Mouse (Mus musculus) ovary, adult 18-20 months (tissue): Measurements from ENCODE around the gene Gm20422.
A peak's percentile ranks its signal among the peaks of the same experiment; 100 is the strongest.
"Not testable (repeated sequence)": the region's sequence is repeated elsewhere in the genome, so short reads cannot be mapped to it uniquely, and the experiment has no call there.

Experiments used
- DNase-seq: peaks from one replicate; pipeline ENCODE4 v3.0.0; 2022; ENCODE audit warnings: low spot score, mixed read lengths

Gene Gm20422

DNA sequence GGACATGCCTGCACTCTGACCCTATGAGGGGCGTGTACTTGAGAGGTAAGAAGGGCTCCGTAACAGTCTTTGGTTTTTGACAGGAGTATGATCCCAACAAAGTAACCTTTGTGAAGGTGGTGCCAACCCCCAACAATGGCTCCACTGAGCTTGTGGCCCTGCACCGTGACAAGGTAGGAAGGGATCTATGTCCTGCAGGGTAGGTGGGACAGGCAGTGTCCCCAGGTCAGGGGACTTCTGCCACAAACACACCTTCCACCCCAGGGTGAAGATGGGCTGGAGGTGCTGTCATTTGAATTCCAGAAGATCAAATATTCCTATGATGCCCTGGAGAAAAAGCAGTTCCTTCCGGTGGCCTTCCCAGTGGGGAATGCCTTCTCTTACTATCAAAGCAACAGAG lies 19.0 kb upstream of the Gm20422 start:
- peak; percentile 0 for DNase-seq

DNA sequence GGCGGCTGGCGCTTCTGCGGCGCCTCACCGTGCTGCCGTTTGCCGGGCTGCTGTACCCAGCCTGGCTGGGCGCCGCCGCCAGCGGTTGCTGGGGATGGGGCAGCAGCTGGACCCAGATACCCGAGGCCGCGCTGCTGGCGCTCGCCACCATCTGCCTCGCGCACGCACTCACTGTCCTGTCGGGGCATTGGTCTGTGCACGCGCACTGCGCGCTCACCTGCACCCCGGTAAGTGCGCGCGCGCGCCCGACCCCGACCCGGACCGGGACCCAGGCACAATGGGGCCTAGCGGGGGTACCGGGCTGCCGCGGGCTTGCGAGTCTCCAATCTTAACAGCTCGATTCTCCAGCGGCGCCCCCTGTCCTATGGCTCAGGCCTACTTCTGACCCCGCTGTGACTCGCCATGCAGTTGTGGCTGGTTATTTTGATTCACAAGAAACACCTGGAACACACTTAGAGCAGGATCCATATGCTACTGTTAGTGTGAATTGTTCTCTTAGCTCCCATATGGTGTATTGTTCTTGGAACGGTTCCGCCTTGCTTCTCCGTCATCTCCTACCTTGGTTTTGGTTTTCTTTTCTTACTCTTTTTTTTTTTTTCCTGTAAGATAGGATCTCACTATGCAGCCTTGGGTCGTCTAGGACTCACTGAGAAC lies 16.9 kb upstream of the Gm20422 start:
- no peak for DNase-seq

DNA sequence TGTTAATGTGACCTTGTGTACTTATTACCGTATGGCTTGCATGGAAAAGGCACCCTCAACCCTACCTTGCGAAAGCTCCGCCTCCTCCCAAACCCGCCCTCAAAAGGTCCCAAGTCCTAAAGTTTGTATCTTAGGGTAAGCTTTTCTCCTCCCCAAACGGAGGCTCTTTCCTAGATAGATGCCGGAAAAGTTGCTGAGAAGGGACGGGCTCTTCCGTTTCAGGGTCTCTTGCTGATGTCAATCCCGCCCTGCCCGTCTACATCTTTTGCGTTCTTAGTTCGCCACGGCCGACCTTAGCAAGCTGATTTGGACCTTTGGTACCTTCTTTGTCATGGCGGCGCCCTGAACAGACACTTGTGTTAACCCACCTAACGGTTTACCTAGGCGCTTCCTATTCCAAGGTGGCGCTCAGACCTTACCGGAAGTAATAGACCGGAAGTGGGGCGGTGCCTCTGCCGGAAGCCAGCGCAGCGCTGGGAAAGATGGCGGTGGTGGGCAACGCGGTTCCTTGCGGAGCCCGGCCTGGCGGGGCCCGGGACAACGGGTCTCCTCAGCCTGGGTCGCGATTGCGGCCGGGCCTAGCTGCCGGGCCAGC lies 16.2 kb upstream of the Gm20422 start, which contains the start of the genes Atp13a1 and Zfp866:
TSS of gene Atp13a1 (plus strand) at position 391 of the 595 bp plus-strand sequence.
TSS of gene Zfp866 (minus strand) at position 406 of the 595 bp plus-strand sequence.
- DNase-seq: peak; percentile 72

DNA sequence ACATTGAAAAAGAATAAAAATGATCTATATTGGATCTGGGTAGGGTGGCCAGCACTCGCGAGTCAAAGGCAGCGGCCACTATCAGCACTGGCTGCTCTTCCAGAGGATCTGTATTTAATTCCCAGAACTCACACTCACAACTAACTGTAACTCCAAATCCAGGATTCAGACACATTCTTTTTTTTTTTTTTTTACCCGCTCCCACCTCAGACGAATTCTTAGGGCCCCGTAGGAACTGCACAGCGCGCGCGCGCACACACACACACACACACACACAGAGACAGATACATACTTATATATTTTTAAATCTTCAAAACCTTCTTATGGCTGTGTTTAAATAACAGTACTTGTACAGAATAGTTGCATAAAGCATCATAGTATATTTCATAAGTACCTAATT lies 15.7 kb upstream of the Gm20422 start:
- DNase-seq: peak; percentile 0

DNA sequence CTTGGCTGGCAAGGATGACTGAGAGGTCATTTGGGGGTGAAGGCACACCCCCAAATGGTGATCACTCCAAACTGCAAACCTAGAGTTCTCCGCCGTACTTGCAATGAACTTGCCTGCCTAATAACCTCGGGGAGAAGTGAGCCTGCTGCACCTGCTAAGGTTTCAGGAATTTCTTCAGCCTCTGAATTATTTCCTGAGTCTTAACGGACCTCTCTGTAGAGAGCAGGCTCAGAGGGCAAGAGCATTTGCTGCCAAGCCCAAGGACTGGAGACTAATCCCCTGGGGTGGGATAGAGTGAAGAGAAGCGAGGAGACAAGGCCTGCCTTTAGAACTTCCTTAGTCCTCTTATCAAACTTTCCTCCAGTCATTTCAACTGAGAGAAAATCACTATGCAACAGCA lies 15.0 kb upstream of the Gm20422 start:
- DNase-seq: peak; percentile 0

DNA sequence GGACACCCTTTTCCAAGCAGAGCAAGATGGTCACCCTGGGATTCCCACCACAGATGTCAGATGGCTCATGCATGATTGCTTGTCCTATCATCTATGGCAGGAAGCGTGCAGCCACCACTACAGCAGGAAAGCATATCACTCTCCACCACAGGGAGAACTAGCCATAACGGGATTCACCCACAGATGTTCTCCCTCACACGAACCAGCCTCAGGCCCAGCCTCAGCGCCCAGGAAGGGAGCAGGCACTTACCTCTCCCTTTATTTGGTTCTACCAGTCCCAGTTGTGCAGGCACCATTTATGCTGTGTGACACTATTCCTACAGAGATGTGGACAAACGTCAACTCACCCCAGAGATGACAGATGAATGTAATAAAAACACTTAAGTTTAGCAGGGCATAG lies 14.4 kb upstream of the Gm20422 start:
- no peak for DNase-seq

DNA sequence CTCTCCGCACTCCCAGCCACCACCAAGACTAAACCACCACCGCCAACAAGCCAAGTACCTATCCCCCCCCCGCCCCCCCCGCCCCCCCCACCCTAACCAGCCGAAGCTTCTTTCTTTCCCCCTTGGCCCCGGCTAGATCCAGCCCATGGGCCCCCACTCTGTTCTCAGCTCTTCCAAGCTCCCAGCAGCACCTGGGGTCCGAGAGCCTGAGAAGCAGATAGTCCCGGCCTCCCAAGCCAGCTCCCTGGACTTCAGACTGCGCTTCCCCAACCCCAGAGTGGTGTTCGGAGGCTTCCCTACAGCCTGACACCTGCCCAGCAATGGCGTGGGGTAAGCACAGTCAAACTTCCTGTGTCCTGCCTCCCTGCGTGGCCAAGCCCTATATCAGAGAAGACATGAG lies 2.4 kb upstream of the Gm20422 start:
- DNase-seq: no peak

DNA sequence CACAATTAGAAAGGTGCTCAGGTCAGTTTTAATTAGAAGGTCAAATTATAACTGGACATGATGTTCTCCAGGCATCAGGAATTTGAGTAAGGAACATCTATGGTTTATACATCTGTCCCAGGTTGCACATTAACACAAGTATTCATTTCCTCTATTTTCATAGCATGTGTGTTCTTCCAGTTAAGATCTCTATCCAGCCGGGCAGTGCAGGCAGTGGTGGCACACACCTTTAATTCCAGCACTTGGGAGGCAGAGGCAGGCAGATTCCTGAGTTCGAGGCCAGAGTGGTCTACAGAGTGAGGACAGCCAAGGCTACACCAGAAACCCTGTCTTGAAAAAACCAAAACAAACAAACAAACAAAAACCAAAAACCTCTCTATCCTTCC lies 456 bp upstream of the Gm20422 start:
- DNase-seq: no peak

DNA sequence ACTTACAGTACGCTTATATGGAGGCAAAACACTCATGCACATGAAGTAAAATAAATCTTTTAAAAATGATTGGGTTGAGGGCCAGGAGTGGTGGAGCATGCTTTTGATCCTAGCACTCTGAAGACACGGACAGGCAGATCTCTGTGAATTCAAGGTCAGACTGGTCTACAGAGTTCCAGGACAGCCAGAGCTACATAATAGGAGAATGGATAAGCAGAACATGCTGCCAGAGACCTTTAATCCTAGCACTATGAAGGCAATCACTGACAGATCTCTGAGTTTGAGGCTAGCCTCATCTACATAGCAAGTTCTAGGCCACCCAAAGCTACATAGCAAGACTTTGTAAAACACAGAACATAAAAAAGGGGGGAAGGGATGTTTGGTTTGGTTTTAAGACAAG lies 2.6 kb downstream of the Gm20422 start:
- no peak for DNase-seq

DNA sequence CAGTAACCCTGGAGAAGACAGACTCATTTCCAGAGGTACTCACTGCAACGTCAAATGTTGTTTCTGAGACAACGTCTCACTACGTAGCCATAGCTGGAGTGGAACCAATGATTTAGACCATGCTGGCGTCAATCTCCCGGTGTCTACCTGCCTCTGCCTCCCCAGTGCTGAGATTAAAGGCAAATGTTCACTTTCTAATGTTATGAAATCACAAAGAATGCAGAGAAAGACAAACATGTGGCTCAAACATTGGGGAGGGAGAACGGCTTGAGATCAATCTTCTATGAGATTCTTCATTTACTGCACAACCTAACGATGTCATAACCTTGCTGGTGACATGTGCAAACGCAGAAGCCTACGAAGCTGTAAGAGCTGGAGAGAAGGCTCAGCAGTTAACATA lies 3.5 kb downstream of the Gm20422 start:
- DNase-seq: no peak

DNA sequence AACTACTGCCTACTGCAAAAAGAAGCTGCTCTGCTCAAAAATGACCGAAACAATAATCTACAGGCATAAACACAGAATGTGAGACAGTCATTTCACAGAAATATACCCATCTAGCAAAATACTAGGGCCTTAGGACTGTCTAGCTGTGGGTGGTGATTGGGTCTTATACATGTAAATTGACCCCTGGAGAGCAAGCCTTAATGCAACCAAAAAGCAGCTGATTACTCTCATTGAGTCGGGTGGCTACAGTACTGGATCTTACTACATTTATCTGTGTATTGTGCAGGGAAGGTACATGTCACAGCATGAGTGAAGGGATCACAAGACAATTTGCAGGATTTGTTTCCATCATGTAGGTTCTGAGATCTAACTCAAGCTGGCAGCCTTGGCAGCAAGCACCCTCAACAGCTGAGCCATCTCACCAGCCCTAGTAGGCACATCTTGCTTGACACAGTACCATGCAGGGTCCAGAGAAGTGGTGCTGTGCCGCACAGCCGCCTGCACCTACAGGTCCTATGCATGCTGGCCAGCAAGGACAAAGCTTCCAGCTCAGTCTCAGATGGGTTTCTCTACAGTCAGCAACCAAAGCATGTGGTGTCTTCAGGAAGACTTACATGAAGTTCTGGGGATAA lies 12.8 kb downstream of the Gm20422 start:
- DNase-seq: no peak

DNA sequence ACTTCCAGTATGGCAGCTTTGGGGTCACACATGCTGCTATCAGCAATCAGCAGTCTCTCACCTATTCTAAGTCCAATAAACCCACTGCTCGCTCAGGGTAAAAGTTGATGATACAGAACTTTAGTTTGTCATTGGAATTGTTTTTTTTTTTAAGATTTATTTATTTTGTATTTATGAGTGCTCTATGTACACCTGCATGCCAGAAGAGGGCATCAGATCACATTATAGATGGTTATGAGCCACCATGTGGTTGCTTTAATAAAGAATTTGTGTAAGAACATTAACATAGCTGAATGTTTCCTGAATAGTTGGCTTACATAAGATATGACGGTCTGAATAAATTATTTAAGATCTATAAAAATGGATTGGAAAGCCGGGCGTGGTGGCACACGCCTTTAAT lies 16.4 kb downstream of the Gm20422 start:
- no peak for DNase-seq

DNA sequence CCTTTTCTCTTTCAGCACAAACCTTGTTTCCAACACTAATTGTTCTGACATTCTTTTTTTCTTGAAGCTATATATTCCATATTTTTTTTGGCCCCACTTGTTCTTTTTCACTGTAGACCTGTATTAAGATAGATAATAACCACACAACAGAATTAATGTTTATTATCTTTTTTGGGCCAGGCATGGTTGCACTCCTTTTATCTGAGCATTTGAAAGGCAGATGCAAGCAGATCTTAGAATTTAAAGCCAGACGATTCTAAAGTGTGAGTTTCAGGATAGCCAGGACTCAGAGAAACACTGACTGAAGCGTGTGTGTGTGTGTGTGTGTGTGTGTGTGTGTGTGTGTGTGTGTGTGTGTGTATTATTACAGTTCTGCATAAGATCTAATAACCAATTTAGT lies 22.2 kb downstream of the Gm20422 start:
- no peak for DNase-seq

DNA sequence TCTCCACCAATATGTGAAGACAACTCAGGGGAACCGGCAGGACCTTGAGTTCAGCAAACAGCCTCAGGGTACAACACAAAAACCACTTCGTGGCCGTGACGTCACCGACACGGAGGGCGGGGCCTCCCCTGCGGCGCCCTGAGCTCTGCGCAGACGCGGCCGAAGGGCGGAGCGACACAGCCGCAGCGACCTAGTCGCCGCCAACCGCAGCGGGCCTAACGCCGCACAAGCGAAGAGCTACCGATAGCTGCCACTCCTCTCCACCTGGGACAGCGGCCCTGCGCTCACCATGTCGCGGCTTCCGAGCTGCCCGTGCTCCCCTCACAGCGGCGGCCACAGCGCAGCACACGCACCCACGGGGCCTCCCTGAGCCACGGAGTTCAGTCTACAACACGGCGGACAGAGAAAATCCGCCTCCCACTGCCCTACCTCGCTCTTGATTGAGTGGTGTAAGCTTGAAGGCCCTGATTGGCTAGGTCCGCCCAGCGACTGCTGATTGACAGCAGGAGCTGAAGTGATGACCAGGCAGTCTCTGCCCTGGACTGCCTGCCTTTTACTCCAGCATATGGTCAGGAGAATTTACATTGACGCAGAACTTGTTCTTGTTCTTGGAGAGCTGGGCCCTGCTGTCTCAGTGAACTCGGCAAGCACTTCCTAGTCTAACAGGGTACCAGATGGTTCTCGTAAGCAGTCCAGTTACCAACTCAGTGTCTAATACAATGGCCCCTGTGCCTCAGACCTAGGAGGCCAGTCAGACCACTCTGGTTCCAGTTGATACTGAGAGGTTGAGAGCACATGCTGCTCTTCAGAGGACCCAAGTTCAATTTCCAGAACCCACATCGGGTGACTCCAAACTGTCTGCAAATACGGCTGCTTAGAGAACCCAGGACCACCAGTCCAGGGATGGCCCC lies 24.9 kb downstream of the Gm20422 start, which contains the start of gene Zfp963:
TSS of gene Zfp963 (minus strand) at position 427 of the 911 bp plus-strand sequence.
- peak; percentile 91 for DNase-seq

DNA sequence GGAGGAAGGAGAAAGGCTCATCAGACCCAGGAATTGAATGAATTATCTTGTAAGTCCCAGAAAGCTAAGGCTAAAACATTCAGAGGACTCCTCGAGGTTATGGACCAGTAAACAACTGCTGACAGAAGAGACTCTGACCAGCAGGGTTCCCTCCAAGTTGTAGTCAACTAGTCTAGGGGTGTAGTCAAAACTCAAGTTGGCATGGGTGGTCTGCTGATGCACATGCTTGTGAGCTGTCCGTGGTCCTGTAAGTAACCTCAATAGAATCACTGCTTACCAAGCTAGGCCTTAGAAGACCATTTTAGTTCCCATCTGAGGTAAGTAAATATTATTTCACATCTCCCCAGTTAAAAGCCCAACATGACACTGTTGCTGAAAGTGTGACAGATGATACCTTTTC lies 33.5 kb downstream of the Gm20422 start:
- no peak for DNase-seq

DNA sequence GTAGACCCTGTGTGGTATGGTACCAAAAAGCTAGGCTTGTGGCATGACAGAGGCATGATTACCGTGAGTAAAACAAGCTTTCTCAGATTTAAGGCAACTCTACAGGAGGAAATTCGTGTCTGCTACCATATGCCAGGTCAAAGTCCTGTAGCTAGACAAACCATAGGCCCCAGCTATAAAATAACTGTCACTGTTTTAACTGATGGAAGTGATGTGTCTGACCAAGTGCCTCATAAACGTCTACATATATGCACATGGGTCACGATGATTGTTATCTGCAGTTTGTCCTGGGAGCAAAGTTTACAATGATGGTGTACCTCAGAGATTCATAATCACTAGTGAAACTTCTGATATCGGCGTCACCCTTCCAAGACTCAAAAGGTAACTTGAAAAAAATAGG lies 33.9 kb downstream of the Gm20422 start:
- no peak for DNase-seq

DNA sequence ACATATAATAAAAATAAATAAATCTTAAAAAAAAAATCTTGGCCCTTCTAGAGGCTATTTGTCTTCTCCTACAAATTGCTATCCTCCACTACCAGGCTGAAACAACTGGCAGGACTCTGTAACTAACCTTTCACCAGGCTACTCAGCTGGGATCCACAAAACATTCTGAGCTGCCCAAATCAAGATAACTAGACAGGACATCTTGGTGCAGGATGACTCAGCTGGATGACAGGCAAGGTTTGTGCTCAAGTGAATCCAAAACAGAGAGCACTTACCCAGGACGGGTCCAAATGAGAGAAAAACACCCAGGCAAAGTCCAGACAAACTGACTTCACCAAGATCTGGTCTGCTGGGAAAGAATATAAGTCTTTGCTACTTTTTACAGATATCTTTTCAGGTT lies 39.2 kb downstream of the Gm20422 start:
- DNase-seq: no peak

DNA sequence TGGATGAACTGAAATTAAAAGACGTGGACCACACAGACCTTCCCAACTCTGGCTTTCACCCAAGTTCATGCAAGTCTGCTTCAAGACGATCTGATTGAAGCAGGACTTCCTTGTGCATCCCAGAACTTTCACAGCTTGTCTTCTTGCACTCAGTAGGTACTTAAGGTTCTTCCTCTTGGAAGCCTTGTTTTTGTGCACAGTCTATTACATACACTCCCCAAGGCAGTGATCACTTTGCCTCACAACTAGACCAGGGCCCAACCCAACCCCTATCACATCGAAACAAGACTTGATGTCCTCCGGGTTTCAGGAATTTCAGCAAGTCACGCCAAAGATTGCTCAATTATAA lies 57.5 kb downstream of the Gm20422 start:
- DNase-seq: no peak

DNA sequence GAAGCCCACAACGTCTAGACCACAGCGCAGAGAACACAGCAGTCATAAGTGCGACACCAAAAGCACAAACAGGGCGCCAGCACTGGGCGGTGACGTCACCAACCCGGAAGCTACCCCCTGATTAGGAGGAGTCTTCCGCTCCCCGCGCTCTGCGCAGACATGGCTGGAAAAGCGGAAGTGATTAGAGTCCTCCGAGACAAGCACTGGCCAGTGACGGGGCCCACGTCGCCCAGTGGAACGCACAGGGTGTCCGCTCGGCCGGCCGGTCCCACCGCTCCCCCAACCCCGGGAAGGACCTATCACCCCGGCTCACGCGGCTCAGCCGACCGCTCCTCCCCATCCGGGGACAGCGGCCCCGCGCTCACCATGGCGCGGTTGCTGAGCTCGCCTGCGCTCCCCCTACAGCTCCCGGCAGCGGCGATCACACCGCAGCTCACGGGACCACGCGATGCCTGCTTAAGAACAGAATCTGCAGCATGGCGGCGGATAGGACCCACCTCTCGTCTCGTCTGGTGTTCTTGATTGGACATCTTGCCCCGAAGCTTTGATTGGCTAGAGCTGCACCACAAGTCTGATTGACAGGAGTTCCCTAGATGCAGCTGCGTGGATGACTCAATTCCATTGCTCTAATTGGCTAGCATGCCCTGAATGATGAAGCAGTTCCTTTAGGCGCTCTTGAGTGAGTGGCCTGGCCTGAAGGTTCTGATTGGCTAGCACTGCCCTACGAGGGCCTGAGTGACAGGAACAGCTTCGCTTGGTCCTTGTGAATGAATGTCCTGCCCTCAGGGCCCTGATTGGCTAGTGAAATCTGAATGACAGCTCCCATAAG lies 58.1 kb downstream of the Gm20422 start:
- DNase-seq: peak; percentile 98

DNA sequence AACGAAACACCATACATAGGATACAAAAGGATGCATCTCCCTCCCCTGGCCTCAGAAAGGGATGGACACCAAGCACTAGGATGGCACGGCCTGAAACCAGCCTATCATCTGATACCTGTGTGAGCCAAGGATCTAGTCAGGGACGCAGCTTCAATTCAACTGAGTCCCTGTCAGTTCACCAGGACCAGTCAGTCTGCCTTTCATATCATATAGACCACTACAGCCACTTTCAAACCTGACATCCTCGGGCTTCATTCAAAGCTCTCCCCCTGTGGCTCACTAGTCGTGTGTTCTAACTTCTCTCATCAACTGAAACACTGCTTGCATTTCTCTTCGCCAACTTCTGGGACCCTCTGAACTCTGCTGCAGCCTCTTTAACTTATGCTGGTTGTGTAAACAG lies 59.3 kb downstream of the Gm20422 start:
- DNase-seq: no peak

DNA sequence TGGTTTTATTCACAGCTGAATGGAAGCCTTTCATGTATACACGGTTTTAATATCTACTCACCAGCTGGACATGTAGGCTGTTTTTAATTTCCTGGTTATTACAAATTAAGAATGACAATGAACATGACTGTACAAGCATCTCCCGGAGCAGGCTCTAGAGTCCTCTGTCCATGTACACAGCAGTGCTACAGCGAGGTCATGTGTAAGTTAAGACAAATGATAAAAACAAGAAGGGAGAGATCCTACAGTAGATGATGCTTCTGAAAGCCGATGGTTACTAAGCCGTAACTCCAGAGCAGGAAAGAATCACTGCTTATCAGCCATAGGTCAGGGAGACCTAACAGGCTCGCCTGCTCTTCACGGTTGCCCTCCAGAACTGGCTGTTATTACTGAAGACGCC lies 61.2 kb downstream of the Gm20422 start:
- no peak for DNase-seq

DNA sequence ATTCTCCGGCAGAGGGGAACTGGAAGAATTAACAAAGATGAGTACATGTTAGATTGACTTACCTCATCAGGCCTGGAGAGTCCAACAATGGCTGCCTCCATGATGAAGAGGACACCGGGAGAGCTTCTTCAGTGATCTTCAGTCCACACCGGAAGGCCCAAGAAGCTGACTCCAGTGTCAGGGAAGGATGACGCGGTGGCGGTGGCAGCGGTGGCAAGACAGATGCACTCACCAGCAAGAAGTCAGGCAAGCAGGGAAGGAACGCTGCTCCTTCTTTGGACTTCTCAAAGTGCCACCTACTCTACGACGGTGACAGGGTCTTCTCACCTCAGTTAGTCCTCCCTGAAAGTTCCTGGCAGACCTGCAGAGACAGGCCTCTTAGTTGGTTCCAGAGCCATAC lies 64.1 kb downstream of the Gm20422 start, which contains the start of gene Zfp869:
TSS of gene Zfp869 (minus strand) at position 101 of the 400 bp plus-strand sequence.
- not testable (repeated sequence) for DNase-seq
